Mouse (Mus musculus): ENCODE measurements around the gene 1810049J17Rik. TPM values are rescaled to one million over a fixed set of nuclear protein-coding genes. Genes with fewer than 3 reads are reported as not detected.

Gene 1810049J17Rik
- polyA plus RNA-seq, 1 experiment from 2014 or later = 0.67 TPM

- no peak overlapping the region for H3K9ac ChIP-seq (ENCODE audit: low read length)
- H3K27ac ChIP-seq (ENCODE audit: low read length) = no peak overlapping the region
- H3K9me3 ChIP-seq (ENCODE audit: control insufficient read depth, low read length) = no peaks in the 10 kb centered on the region
- 80% methylated on average over 4 of the region's 4 CpGs for WGBS
- no peak overlapping the region for H3K4me3 ChIP-seq (ENCODE audit: low read length)
- H3K27me3 ChIP-seq (ENCODE audit: control insufficient read depth, insufficient read depth, low read depth, low read length) = no peaks in the 10 kb centered on the region
- H3K36me3 ChIP-seq (ENCODE audit: control insufficient read depth, insufficient read depth, low read length) = no peaks in the 10 kb centered on the region
- ATAC-seq (ENCODE audit: low read depth) = no peak
- no peak overlapping the region for H3K4me2 ChIP-seq (ENCODE audit: low read depth, low read length)
- peaks cover 6% of the 10 kb centered on the region for H3K4me1 ChIP-seq (replicated peaks; ENCODE audit: control insufficient read depth, insufficient read depth, low read length)
Measured at GRCm38 (mm10) chr15:12334381-12334780, 12.7 kb upstream of the 1810049J17Rik start.

GRCm38 (mm10) chr15:12331300-12331699, 9.6 kb upstream of the 1810049J17Rik start:
- no peak overlapping the region for H3K27ac ChIP-seq (ENCODE audit: low read length)
- no peaks in the 10 kb centered on the region for H3K27me3 ChIP-seq (ENCODE audit: control insufficient read depth, insufficient read depth, low read depth, low read length)
- 6% methylated on average over 1 of the region's 1 CpGs for WGBS
- H3K4me3 ChIP-seq (ENCODE audit: low read length) = no peak overlapping the region
- H3K9me3 ChIP-seq (ENCODE audit: control insufficient read depth, low read length) = no peaks in the 10 kb centered on the region
- H3K36me3 ChIP-seq (ENCODE audit: control insufficient read depth, insufficient read depth, low read length) = no peaks in the 10 kb centered on the region
- H3K9ac ChIP-seq (ENCODE audit: low read length) = no peak overlapping the region
- peak; percentile 23; the same call in 1 of the 2 replicates for ATAC-seq (ENCODE audit: low read depth)
- H3K4me2 ChIP-seq (ENCODE audit: low read depth, low read length) = no peak overlapping the region
- peaks cover 6% of the 10 kb centered on the region for H3K4me1 ChIP-seq (replicated peaks; ENCODE audit: control insufficient read depth, insufficient read depth, low read length)

GRCm38 (mm10) chr15:12330892-12331291, 9.2 kb upstream of the 1810049J17Rik start:
- Histone ChIP-seq H3K27ac (ENCODE audit: low read length) (peak overlapping the region; percentile 12; the same call in 1 of the 2 replicates), H3K4me1 (replicated peaks; ENCODE audit: control insufficient read depth, insufficient read depth, low read length) (peaks cover 6% of the 10 kb centered on the region), H3K4me3 (ENCODE audit: low read length) (no peak overlapping the region)

GRCm38 (mm10) chr15:12330389-12330788, 8.7 kb upstream of the 1810049J17Rik start:
- Histone ChIP-seq H3K9me3 (ENCODE audit: control insufficient read depth, low read length) (no peaks in the 10 kb centered on the region), H3K27me3 (ENCODE audit: control insufficient read depth, insufficient read depth, low read depth, low read length) (no peaks in the 10 kb centered on the region), H3K9ac (ENCODE audit: low read length) (no peak overlapping the region), H3K27ac (ENCODE audit: low read length) (no peak overlapping the region), H3K4me1 (replicated peaks; ENCODE audit: control insufficient read depth, insufficient read depth, low read length) (peaks cover 8% of the 10 kb centered on the region), H3K4me2 (ENCODE audit: low read depth, low read length) (no peak overlapping the region), H3K36me3 (ENCODE audit: control insufficient read depth, insufficient read depth, low read length) (no peaks in the 10 kb centered on the region; the same call in 1 of the 2 replicates), H3K4me3 (ENCODE audit: low read length) (no peak overlapping the region)
- 85% methylated on average over 3 of the region's 3 CpGs for WGBS
- no peak for ATAC-seq (ENCODE audit: low read depth)

More at GRCm38 (mm10) chr15:12330892-12331291, 9.2 kb upstream of the 1810049J17Rik start:
- H3K27me3 ChIP-seq (ENCODE audit: control insufficient read depth, insufficient read depth, low read depth, low read length) = no peaks in the 10 kb centered on the region
- no peaks in the 10 kb centered on the region for H3K9me3 ChIP-seq (ENCODE audit: control insufficient read depth, low read length)
- H3K9ac ChIP-seq (ENCODE audit: low read length) = no peak overlapping the region
- no peaks in the 10 kb centered on the region for H3K36me3 ChIP-seq (ENCODE audit: control insufficient read depth, insufficient read depth, low read length)
- H3K4me2 ChIP-seq (ENCODE audit: low read depth, low read length) = no peak overlapping the region
- ATAC-seq (ENCODE audit: low read depth) = no peak

GRCm38 (mm10) chr15:12324326-12324725, 2.6 kb upstream of the 1810049J17Rik start:
- no peak overlapping the region for H3K9ac ChIP-seq (ENCODE audit: low read length)
- ATAC-seq (ENCODE audit: low read depth) = no peak
- no peaks in the 10 kb centered on the region; the same call in 1 of the 2 replicates for H3K27me3 ChIP-seq (ENCODE audit: control insufficient read depth, insufficient read depth, low read depth, low read length)
- H3K36me3 ChIP-seq (ENCODE audit: control insufficient read depth, insufficient read depth, low read length) = no peaks in the 10 kb centered on the region; the same call in 1 of the 2 replicates
- no peak overlapping the region for H3K4me2 ChIP-seq (ENCODE audit: low read depth, low read length)
- no peak overlapping the region for H3K27ac ChIP-seq (ENCODE audit: low read length)
- 88% methylated on average over 1 of the region's 1 CpGs for WGBS
- H3K9me3 ChIP-seq (ENCODE audit: control insufficient read depth, low read length) = no peaks in the 10 kb centered on the region
- H3K4me1 ChIP-seq (replicated peaks; ENCODE audit: control insufficient read depth, insufficient read depth, low read length) = peaks cover 12% of the 10 kb centered on the region
- H3K4me3 ChIP-seq (ENCODE audit: low read length) = no peak overlapping the region

- H3K27me3 ChIP-seq (ENCODE audit: control insufficient read depth, insufficient read depth, low read depth, low read length) = no peaks in the 10 kb centered on the region; the same call in 1 of the 2 replicates
- H3K27ac ChIP-seq (ENCODE audit: low read length) = no peak overlapping the region; the same call in 1 of the 2 replicates
- WGBS = 9% methylated on average over 9 of the region's 9 CpGs
- H3K4me2 ChIP-seq (ENCODE audit: low read depth, low read length) = peak overlapping the region; percentile 80
- no peak for ATAC-seq (ENCODE audit: low read depth)
- H3K36me3 ChIP-seq (ENCODE audit: control insufficient read depth, insufficient read depth, low read length) = no peaks in the 10 kb centered on the region; the same call in 1 of the 2 replicates
- H3K4me1 ChIP-seq (replicated peaks; ENCODE audit: control insufficient read depth, insufficient read depth, low read length) = peaks cover 12% of the 10 kb centered on the region
- H3K9me3 ChIP-seq (ENCODE audit: control insufficient read depth, low read length) = no peaks in the 10 kb centered on the region
- H3K4me3 ChIP-seq (ENCODE audit: low read length) = peak overlapping the region; percentile 99
- H3K9ac ChIP-seq (ENCODE audit: low read length) = peak overlapping the region; percentile 98
Measured at GRCm38 (mm10) chr15:12322676-12323402, 1.1 kb upstream of the 1810049J17Rik start.

- Histone ChIP-seq H3K4me3 (ENCODE audit: low read length) (peak within 1 kb of the TSS; percentile 99), H3K4me1 (replicated peaks; ENCODE audit: control insufficient read depth, insufficient read depth, low read length) (peaks cover 12% of the 10 kb centered on the region), H3K36me3 (ENCODE audit: control insufficient read depth, insufficient read depth, low read length) (no peaks in the 10 kb centered on the region; the same call in 1 of the 2 replicates), H3K27me3 (ENCODE audit: control insufficient read depth, insufficient read depth, low read depth, low read length) (no peaks in the 10 kb centered on the region; the same call in 1 of the 2 replicates), H3K9me3 (ENCODE audit: control insufficient read depth, low read length) (no peaks in the 10 kb centered on the region), H3K9ac (ENCODE audit: low read length) (peak within 1 kb of the TSS; percentile 98), H3K27ac (ENCODE audit: low read length) (peak within 1 kb of the TSS; percentile 93), H3K4me2 (ENCODE audit: low read depth, low read length) (peak within 1 kb of the TSS; percentile 80)
- ATAC-seq (ENCODE audit: low read depth) = peak; percentile 94
- WGBS = under 1% methylated on average over 68 of the region's 74 CpGs
Measured at GRCm38 (mm10) chr15:12321091-12321787, 460 bp downstream of the 1810049J17Rik start, which contains the start of gene Golph3. Gene Golph3, plus strand, starts transcription at chr15:12321450.

- 2% methylated on average over 22 of the region's 22 CpGs for WGBS
Measured at GRCm38 (mm10) chr15:12320441-12321090, 1.1 kb downstream of the 1810049J17Rik start.

More at GRCm38 (mm10) chr15:12320441-12321090, 1.1 kb downstream of the 1810049J17Rik start:
- Histone ChIP-seq H3K27me3 (ENCODE audit: control insufficient read depth, insufficient read depth, low read depth, low read length) (no peaks in the 10 kb centered on the region; the same call in 1 of the 2 replicates), H3K4me3 (ENCODE audit: low read length) (peak overlapping the region; percentile 99), H3K9ac (ENCODE audit: low read length) (peak overlapping the region; percentile 98), H3K4me2 (ENCODE audit: low read depth, low read length) (peak overlapping the region; percentile 61), H3K27ac (ENCODE audit: low read length) (peak overlapping the region; percentile 93), H3K4me1 (replicated peaks; ENCODE audit: control insufficient read depth, insufficient read depth, low read length) (peaks cover 10% of the 10 kb centered on the region), H3K9me3 (ENCODE audit: control insufficient read depth, low read length) (no peaks in the 10 kb centered on the region), H3K36me3 (ENCODE audit: control insufficient read depth, insufficient read depth, low read length) (no peaks in the 10 kb centered on the region; the same call in 1 of the 2 replicates)
- no peak; the same call in 1 of the 2 replicates for ATAC-seq (ENCODE audit: low read depth)

Measured in lung, embryonic 16.5 days (tissue).